Mouse (Mus musculus) bone marrow macrophage, adult 2 months (primary cell): ENCODE measurements around the gene Aph1b.

Experiments used
- CTCF ChIP-seq: IDR thresholded peaks from 2 replicates; pipeline ENCODE4 v1.5.1; 2012; ENCODE audit warnings: low read depth, mild to moderate bottlenecking, low read length, moderate library complexity
- POLR2A ChIP-seq: IDR thresholded peaks from 2 replicates; pipeline ENCODE4 v1.6.1; 2012; ENCODE audit warnings: mild to moderate bottlenecking, low read depth, low read length, borderline replicate concordance

GRCm38 (mm10) chr9:66727333-66727732 lies 68.0 kb downstream of the Aph1b start:
- TF ChIP-seq POLR2A, result no peak
- no peak for TF ChIP-seq CTCF
